Mouse (Mus musculus) lung, postnatal 10 days (tissue): Measurements from ENCODE around the gene Cyth1.

Experiments used
- DNase-seq: peaks from one replicate; pipeline ENCODE4 v3.0.0; 2021

Cyth1 gene

GRCm38 (mm10) chr11:118248150-118249011 is at the start of gene Cyth1:
Gene Cyth1, minus strand, starts transcription at chr11:118248592.
- peak; percentile 100 for DNase-seq

- no peak for DNase-seq
These were observed 49.6 kb upstream of the Cyth1 start for GRCm38 (mm10) chr11:118297967-118298366.

GRCm38 (mm10) chr11:118295026-118295425 is 46.6 kb upstream of the Cyth1 start:
- DNase-seq: no peak

GRCm38 (mm10) chr11:118292671-118293070 is 44.3 kb upstream of the Cyth1 start:
- no peak for DNase-seq

GRCm38 (mm10) chr11:118289999-118290889 is 41.9 kb upstream of the Cyth1 start, which contains the start of gene Usp36:
Gene Usp36, minus strand, starts transcription at chr11:118290244.
- peak; percentile 100 for DNase-seq

GRCm38 (mm10) chr11:118289562-118289961 is 41.2 kb upstream of the Cyth1 start:
- no peak for DNase-seq

- DNase-seq: peak; percentile 33
These were observed 40.7 kb upstream of the Cyth1 start for GRCm38 (mm10) chr11:118289037-118289511.

GRCm38 (mm10) chr11:118287573-118287972 is 39.2 kb upstream of the Cyth1 start:
- DNase-seq: no peak

- DNase-seq: no peak
These were observed 38.0 kb upstream of the Cyth1 start for GRCm38 (mm10) chr11:118286434-118286833.

- peak; percentile 71 for DNase-seq
These were observed 37.4 kb upstream of the Cyth1 start for GRCm38 (mm10) chr11:118285791-118286190.

- DNase-seq: no peak
These were observed 31.8 kb upstream of the Cyth1 start for GRCm38 (mm10) chr11:118280218-118280617.

GRCm38 (mm10) chr11:118276328-118276727 is 27.9 kb upstream of the Cyth1 start:
- no peak for DNase-seq

GRCm38 (mm10) chr11:118275092-118275491 is 26.7 kb upstream of the Cyth1 start:
- DNase-seq: no peak

GRCm38 (mm10) chr11:118269827-118270226 is 21.4 kb upstream of the Cyth1 start:
- peak; percentile 25 for DNase-seq

GRCm38 (mm10) chr11:118266666-118267046 is 18.3 kb upstream of the Cyth1 start:
- no peak for DNase-seq

GRCm38 (mm10) chr11:118266044-118266665 is 17.8 kb upstream of the Cyth1 start:
- DNase-seq: no peak

GRCm38 (mm10) chr11:118265621-118266020 is 17.2 kb upstream of the Cyth1 start:
- DNase-seq: no peak

GRCm38 (mm10) chr11:118263146-118263545 is 14.8 kb upstream of the Cyth1 start:
- peak; percentile 26 for DNase-seq

GRCm38 (mm10) chr11:118260081-118260480 is 11.7 kb upstream of the Cyth1 start:
- DNase-seq: no peak

- DNase-seq: no peak
These were observed 11.2 kb upstream of the Cyth1 start for GRCm38 (mm10) chr11:118259580-118259979.

GRCm38 (mm10) chr11:118256371-118256770 is 8.0 kb upstream of the Cyth1 start:
- DNase-seq: no peak

- peak; percentile 92 for DNase-seq
These were observed 6.0 kb upstream of the Cyth1 start for GRCm38 (mm10) chr11:118254159-118254951.
